14 mouse cellular contexts compared by ENCODE assay signal in genomic region chr10:40725066-40725465, GRCm38 (mm10). TPM values are rescaled to one million over a fixed set of nuclear protein-coding genes. Genes with fewer than 3 reads are reported as not detected.
DNase-seq lines count a peak whose midpoint lies in the region; ATAC-seq and TF ChIP-seq lines count a peak whose summit lies in the region.
"Had no signal": no experiment of that assay in that cellular context is flagged by ENCODE, and none has a peak within 500 bp of the region (broad histone marks: within the 10 kb centered on the region; RNA-seq: fewer than 3 reads in every experiment).

No protein-coding gene starts in this region.

- no peak overlapping the region for H3K4me2 ChIP-seq in forebrain, embryonic 14.5 days (ENCODE audit: low read length)
- H3K4me2 ChIP-seq in forebrain, embryonic 16.5 days (ENCODE audit: low read length) = no peak overlapping the region
- H3K4me2 ChIP-seq in kidney, embryonic 15.5 days = no peak overlapping the region
- H3K4me2 ChIP-seq in lung, postnatal 0 days (replicated peaks; ENCODE audit: low read depth, low read length) = no peak overlapping the region
- H3K4me2 ChIP-seq: forebrain, embryonic 13.5 days; hindbrain, embryonic 12.5 days; liver, embryonic 12.5 days had no signal

- no peak for ATAC-seq in forebrain, embryonic 14.5 days
- ATAC-seq in forebrain, embryonic 16.5 days = no peak
- no peak for ATAC-seq in kidney, embryonic 15.5 days (replicated peaks; ENCODE audit: low FRiP score)
- ATAC-seq in lung, postnatal 0 days = peak; percentile 81
- ATAC-seq in inflammation-experienced regulatory T-cells, adult 6 months = no peak
- ATAC-seq: forebrain, embryonic 13.5 days; liver, embryonic 12.5 days had no signal

- TF ChIP-seq CTCF in lung, postnatal 0 days (IDR thresholded peaks at IDR 0.05) = peak; percentile 68

- H3K4me1 ChIP-seq in forebrain, embryonic 14.5 days (ENCODE audit: control insufficient read depth, insufficient read depth, low read length) = peaks cover 5% of the 10 kb centered on the region
- peaks cover 4% of the 10 kb centered on the region; the same call in 1 of the 2 replicates for H3K4me1 ChIP-seq in forebrain, embryonic 16.5 days (replicated peaks; ENCODE audit: control insufficient read depth, insufficient read depth, low read length)
- peaks cover 14% of the 10 kb centered on the region; the same call in 1 of the 2 replicates for H3K4me1 ChIP-seq in kidney, embryonic 15.5 days
- 0 out of 2 replicates have a peak, but pooled peaks cover 3% of the 10 kb centered on the region for H3K4me1 ChIP-seq in lung, postnatal 0 days (ENCODE audit: insufficient read depth, low read depth, low read length)
- H3K4me1 ChIP-seq: liver, embryonic 12.5 days had no signal

- WGBS in forebrain, embryonic 14.5 days = 48% methylated on average over 4 of the region's 4 CpGs
- WGBS in forebrain, embryonic 16.5 days = 28% methylated on average over 4 of the region's 4 CpGs
- 58% methylated on average over 4 of the region's 4 CpGs for WGBS in kidney, embryonic 15.5 days
- 33% methylated on average over 4 of the region's 4 CpGs for WGBS in lung, postnatal 0 days

- no peaks in the 10 kb centered on the region for H3K27me3 ChIP-seq in forebrain, embryonic 14.5 days (replicated peaks; ENCODE audit: control insufficient read depth, insufficient read depth, low read length)
- no peaks in the 10 kb centered on the region for H3K27me3 ChIP-seq in forebrain, embryonic 16.5 days (replicated peaks; ENCODE audit: control insufficient read depth, insufficient read depth, low read length)
- no peaks in the 10 kb centered on the region for H3K27me3 ChIP-seq in kidney, embryonic 15.5 days
- no peaks in the 10 kb centered on the region for H3K27me3 ChIP-seq in lung, postnatal 0 days (replicated peaks; ENCODE audit: insufficient read depth, low read length)
- H3K27me3 ChIP-seq: forebrain, embryonic 13.5 days; hindbrain, embryonic 12.5 days; liver, embryonic 12.5 days had no signal

- TF ChIP-seq EP300 in lung, postnatal 0 days (IDR thresholded peaks at IDR 0.05) = peak; percentile 48; the same call in 1 of the 2 replicates

- no peaks in the 10 kb centered on the region for H3K9me3 ChIP-seq in forebrain, embryonic 14.5 days (replicated peaks; ENCODE audit: control insufficient read depth, low read length)
- H3K9me3 ChIP-seq in forebrain, embryonic 16.5 days (ENCODE audit: control insufficient read depth, low read length) = no peaks in the 10 kb centered on the region
- H3K9me3 ChIP-seq in kidney, embryonic 15.5 days (replicated peaks) = no peaks in the 10 kb centered on the region
- no peaks in the 10 kb centered on the region for H3K9me3 ChIP-seq in lung, postnatal 0 days (ENCODE audit: low read length)
- H3K9me3 ChIP-seq: forebrain, embryonic 13.5 days; hindbrain, embryonic 12.5 days; liver, embryonic 12.5 days had no signal

- peak; percentile 38 for DNase-seq in forebrain, embryonic 14.5 days (ENCODE audit: low spot score)
- DNase-seq in kidney, postnatal 14 days = peak; percentile 40
- DNase-seq in embryo, embryonic 10.5 days (ENCODE audit: low spot score) = peak; percentile 49
- peak; percentile 52 for DNase-seq in lung, postnatal 0 days (ENCODE audit: low spot score)
- no peak for DNase-seq in urinary bladder, adult 18-20 months (ENCODE audit: low spot score in 2 of 2)
- DNase-seq: cerebellum, postnatal 36 days; heart, adult 18-20 months; thymus, postnatal 4 days had no signal

- no peak overlapping the region for H3K27ac ChIP-seq in forebrain, embryonic 14.5 days (ENCODE audit: low read depth, low read length)
- H3K27ac ChIP-seq in forebrain, embryonic 16.5 days (ENCODE audit: low read length) = no peak overlapping the region
- H3K27ac ChIP-seq in kidney, embryonic 15.5 days = no peak overlapping the region
- H3K27ac ChIP-seq in lung, postnatal 0 days (ENCODE audit: low read length) = peak overlapping the region; percentile 40; the same call in 1 of the 2 replicates
- H3K27ac ChIP-seq: forebrain, embryonic 13.5 days; hindbrain, embryonic 12.5 days; liver, embryonic 12.5 days had no signal

- no peaks in the 10 kb centered on the region for H3K36me3 ChIP-seq in forebrain, embryonic 14.5 days (ENCODE audit: control insufficient read depth, insufficient read depth, low read length)
- no peaks in the 10 kb centered on the region for H3K36me3 ChIP-seq in forebrain, embryonic 16.5 days (ENCODE audit: control insufficient read depth, insufficient read depth)
- H3K36me3 ChIP-seq in kidney, embryonic 15.5 days = no peaks in the 10 kb centered on the region
- H3K36me3 ChIP-seq in lung, postnatal 0 days (ENCODE audit: insufficient read depth, low read length) = no peaks in the 10 kb centered on the region
- H3K36me3 ChIP-seq: hindbrain, embryonic 12.5 days; liver, embryonic 12.5 days had no signal

- H3K9ac ChIP-seq in forebrain, embryonic 14.5 days (ENCODE audit: low read length) = no peak overlapping the region
- H3K9ac ChIP-seq in forebrain, embryonic 16.5 days (replicated peaks; ENCODE audit: low read depth, low read length) = no peak overlapping the region
- H3K9ac ChIP-seq in kidney, embryonic 15.5 days = no peak overlapping the region
- no peak overlapping the region for H3K9ac ChIP-seq in lung, postnatal 0 days (replicated peaks; ENCODE audit: low read depth)
- H3K9ac ChIP-seq: forebrain, embryonic 13.5 days; hindbrain, embryonic 12.5 days; liver, embryonic 12.5 days had no signal

- H3K4me3 ChIP-seq in forebrain, embryonic 14.5 days (ENCODE audit: low read depth, low read length) = no peak overlapping the region
- no peak overlapping the region for H3K4me3 ChIP-seq in forebrain, embryonic 16.5 days (replicated peaks; ENCODE audit: low read length)
- no peak overlapping the region for H3K4me3 ChIP-seq in kidney, embryonic 15.5 days (replicated peaks)
- H3K4me3 ChIP-seq in lung, postnatal 0 days (ENCODE audit: low read depth, low read length) = no peak overlapping the region
- H3K4me3 ChIP-seq: forebrain, embryonic 13.5 days; hindbrain, embryonic 12.5 days; liver, embryonic 12.5 days had no signal

RNA-seq across cellular contexts. Expression of gene Mettl24, which starts 42.0 kb away (rescaled TPM):
- polyA plus RNA-seq in forebrain, embryonic 14.5 days (2014; fragmentation: Nextera tagmentation; extraction: Ambion mirVana) = 0.23 and 0.29 TPM in 2 replicates
- 0.27 and 0.47 TPM in 2 replicates for polyA plus RNA-seq in forebrain, embryonic 16.5 days (2015; fragmentation: Nextera tagmentation; extraction: Ambion mirVana)
- 2.4 and 2.9 TPM in 2 replicates for polyA plus RNA-seq in kidney, embryonic 15.5 days (2015; fragmentation: Nextera tagmentation; extraction: Ambion mirVana)
- polyA plus RNA-seq in lung, postnatal 0 days (2015; fragmentation: Nextera tagmentation; extraction: Ambion mirVana) = 17.1 and 21.6 TPM in 2 replicates
- not detected for polyA plus RNA-seq in inflammation-experienced regulatory T-cells, adult 6 months (2017; shearing (Covaris generic))

Comparison
In these comparisons a context has a peak if more than half of its experiments do, and no peak if none do; other contexts are left out.
1. DNase-seq: peak in forebrain, embryonic 14.5 days (single experiment), kidney, postnatal 14 days (single experiment), embryo, embryonic 10.5 days (single experiment) and lung, postnatal 0 days (single experiment); none in urinary bladder, adult 18-20 months (0 of 2).